Mouse (Mus musculus) R1 (cell line): ENCODE measurements around the gene Rnf144b.

Experiments used
- DNase-seq: peaks from one replicate; pipeline ENCODE4 v3.0.0-alpha.2; 2018; ENCODE audit warnings: low read depth, low spot score

Gene Rnf144b

GRCm38 (mm10) chr13:47122537-47123430 is at the start of gene Rnf144b:
TSS of gene Rnf144b (plus strand) at chr13:47122656.
- peak; percentile 57 for DNase-seq

- no peak for DNase-seq
These were observed 46.3 kb upstream of the Rnf144b start for GRCm38 (mm10) chr13:47076156-47076555.

GRCm38 (mm10) chr13:47077367-47077766 is 45.1 kb upstream of the Rnf144b start:
- no peak for DNase-seq

GRCm38 (mm10) chr13:47078799-47079198 is 43.7 kb upstream of the Rnf144b start:
- peak; percentile 49 for DNase-seq

GRCm38 (mm10) chr13:47080905-47081505 is 41.5 kb upstream of the Rnf144b start:
- peak; percentile 59 for DNase-seq

GRCm38 (mm10) chr13:47088433-47088832 is 34.0 kb upstream of the Rnf144b start:
- no peak for DNase-seq

- DNase-seq, result no peak
These were observed 33.2 kb upstream of the Rnf144b start for GRCm38 (mm10) chr13:47089271-47089670.

GRCm38 (mm10) chr13:47093791-47094190 is 28.7 kb upstream of the Rnf144b start:
- no peak for DNase-seq

GRCm38 (mm10) chr13:47096591-47096990 is 25.9 kb upstream of the Rnf144b start:
- no peak for DNase-seq

GRCm38 (mm10) chr13:47099265-47099664 is 23.2 kb upstream of the Rnf144b start:
- no peak for DNase-seq

- no peak for DNase-seq
These were observed 21.9 kb upstream of the Rnf144b start for GRCm38 (mm10) chr13:47100587-47100986.

GRCm38 (mm10) chr13:47104146-47104545 is 18.3 kb upstream of the Rnf144b start:
- DNase-seq, result peak; percentile 50

GRCm38 (mm10) chr13:47104856-47105541 is 17.5 kb upstream of the Rnf144b start:
- DNase-seq, result peak; percentile 56

GRCm38 (mm10) chr13:47105711-47106579 is 16.5 kb upstream of the Rnf144b start, which contains the start of gene Dek:
TSS of gene Dek (minus strand) at chr13:47106201.
- peak; percentile 89 for DNase-seq

- DNase-seq, result no peak
These were observed 15.9 kb upstream of the Rnf144b start for GRCm38 (mm10) chr13:47106580-47106888.

GRCm38 (mm10) chr13:47109239-47109638 is 13.2 kb upstream of the Rnf144b start:
- no peak for DNase-seq

- no peak for DNase-seq
These were observed 11.3 kb upstream of the Rnf144b start for GRCm38 (mm10) chr13:47111185-47111584.

GRCm38 (mm10) chr13:47112056-47112455 is 10.4 kb upstream of the Rnf144b start:
- no peak for DNase-seq

- DNase-seq, result no peak
These were observed 9.5 kb upstream of the Rnf144b start for GRCm38 (mm10) chr13:47112924-47113323.

GRCm38 (mm10) chr13:47116000-47116399 is 6.5 kb upstream of the Rnf144b start:
- DNase-seq, result no peak

- DNase-seq, result no peak
These were observed 1.0 kb upstream of the Rnf144b start for GRCm38 (mm10) chr13:47121333-47121889.
